Mouse (Mus musculus): ENCODE measurements at regions not wholly inside any gene's neighbourhood (a gene's known extent, or its start where the extent isn't known, plus 50 kb on each side); places are given as distances from the start of the nearest gene placed in this dataset.

GRCm38 (mm10) chr7:61308268-61308667, 1038.1 kb upstream of the Ndn start:
- no peak overlapping the region for H3K9ac ChIP-seq (replicated peaks; ENCODE audit: low read depth, low read length)
- no peaks in the 10 kb centered on the region for H3K4me1 ChIP-seq (ENCODE audit: control insufficient read depth, insufficient read depth, low read length)
- WGBS: 58% methylated on average over 4 of the region's 4 CpGs
- H3K9me3 ChIP-seq (ENCODE audit: control insufficient read depth, low read length): no peaks in the 10 kb centered on the region
- H3K4me2 ChIP-seq (ENCODE audit: low read depth, low read length): no peak overlapping the region
- ATAC-seq (ENCODE audit: low read depth): no peak
- no peaks in the 10 kb centered on the region for H3K36me3 ChIP-seq (ENCODE audit: control insufficient read depth, insufficient read depth, low read length)
- no peak overlapping the region for H3K4me3 ChIP-seq (ENCODE audit: low read depth, low read length)
- H3K27me3 ChIP-seq (ENCODE audit: control insufficient read depth, insufficient read depth, low read length): no peaks in the 10 kb centered on the region
- H3K27ac ChIP-seq (ENCODE audit: low read depth, low read length): no peak overlapping the region

- Histone ChIP-seq H3K9ac (replicated peaks; ENCODE audit: low read depth, low read length) (no peak overlapping the region), H3K9me3 (ENCODE audit: control insufficient read depth, low read length) (no peaks in the 10 kb centered on the region), H3K4me2 (ENCODE audit: low read depth, low read length) (no peak overlapping the region), H3K4me3 (ENCODE audit: low read depth, low read length) (peak overlapping the region; percentile 18; the same call in 1 of the 2 replicates), H3K4me1 (ENCODE audit: control insufficient read depth, insufficient read depth, low read length) (no peaks in the 10 kb centered on the region), H3K36me3 (ENCODE audit: control insufficient read depth, insufficient read depth, low read length) (no peaks in the 10 kb centered on the region), H3K27me3 (ENCODE audit: control insufficient read depth, insufficient read depth, low read length) (no peaks in the 10 kb centered on the region), H3K27ac (ENCODE audit: low read depth, low read length) (no peak overlapping the region)
- WGBS: 75% methylated on average over 8 of the region's 8 CpGs
- ATAC-seq (ENCODE audit: low read depth): no peak
Observed at GRCm38 (mm10) chr7:61311179-61311921, 1035.0 kb upstream of the Ndn start.

Data from neural tube, embryonic 14.5 days (tissue).